Mouse (Mus musculus) gastrocnemius, adult 8-10 months (tissue): ENCODE measurements around the gene Tcp11. TPM values are rescaled to one million over a fixed set of nuclear protein-coding genes. Genes with fewer than 3 reads are reported as not detected.

Source experiments
- total RNA-seq, 4 experiments: library from RNA; stranded (reverse); gene quantifications; 2 replicates each; pipeline ENCODE4 v1.2.4; 2022

Gene Tcp11
- total RNA-seq, 4 experiments from 2014 or later: not detected

Other genes starting within 250 kb of the Tcp11 start
- gene Snrpc, start 242.5 kb downstream of the Tcp11 start, total RNA-seq: 10 to 100 TPM; 52.1 to 64.3 (median 59.5) TPM
- gene Uhrf1bp1, start 224.2 kb downstream of the Tcp11 start, total RNA-seq: 10 to 100 TPM; 21.0 to 30.9 (median 28.8) TPM
- gene Anks1, start 171.3 kb downstream of the Tcp11 start, total RNA-seq: 1 to 10 TPM; 6.3 to 9.2 (median 7.9) TPM
- 10 to 100 TPM; 15.9 to 18.8 (median 17.0) TPM for gene Taf11, start 170.8 kb downstream of the Tcp11 start, total RNA-seq
- gene Scube3, start 61.5 kb upstream of the Tcp11 start, total RNA-seq: under 1 TPM; 0.05 to 0.46 (median 0.30) TPM
- 10 to 100 TPM; 13.0 to 19.2 (median 16.7) TPM for gene Zfp523, start 96.5 kb upstream of the Tcp11 start, total RNA-seq
- 1 to 10 TPM in 3 of 4 experiments, under 1 TPM in 1; 0.90 to 2.1 (median 1.2) TPM for gene Def6, start 127.1 kb upstream of the Tcp11 start, total RNA-seq
- 10 to 100 TPM; 24.7 to 28.3 (median 26.1) TPM for gene Ppard, start 152.1 kb upstream of the Tcp11 start, total RNA-seq
- gene Fance, start 232.9 kb upstream of the Tcp11 start, total RNA-seq: 10 to 100 TPM in 1 of 4 experiments, 1 to 10 TPM in 3; 9.0 to 14.3 (median 9.3) TPM
- 100 to 1,000 TPM; 377 to 515 (median 422) TPM for gene Rpl10a, start 247.8 kb upstream of the Tcp11 start, total RNA-seq